Mouse (Mus musculus): ENCODE results near the gene Cr2. TPM values are rescaled to one million over a fixed set of nuclear protein-coding genes. Genes with fewer than 3 reads are reported as not detected.
"Not testable (repeated sequence)": the region's sequence is repeated elsewhere in the genome, so short reads cannot be mapped to it uniquely, and the experiment has no call there.

Gene Cr2
- 0.55 and 0.93 TPM in 2 replicates for polyA plus RNA-seq (2012; rRNA removed)

GRCm38 (mm10) chr1:195175980-195176931 is at the start of gene Cr2:
Cr2 (minus strand) TSS chr1:195176716.
- 12% methylated on average over 20 of the region's 20 CpGs for WGBS
- H3K27me3 ChIP-seq (ENCODE audit: control insufficient read depth, insufficient read depth, low read length), result no peaks in the 10 kb centered on the region
- no peak within 1 kb of the TSS for H3K27ac ChIP-seq (ENCODE audit: control insufficient read depth, insufficient read depth, low read length)
- peak; percentile 86 for DNase-seq
- TF ChIP-seq CTCF (IDR thresholded peaks at IDR 0.05; ENCODE audit: borderline replicate concordance, control insufficient read depth, extremely low read depth, insufficient read depth, low read length, poor library complexity), result peak; percentile 63; the same call in 1 of the 2 replicates
- no peak for TF ChIP-seq POLR2A (IDR thresholded peaks at IDR 0.05; ENCODE audit: control insufficient read depth, extremely low read depth, insufficient read depth, low read length, poor library complexity)
- H3K4me3 ChIP-seq (ENCODE audit: control insufficient read depth, insufficient read depth, low read length), result no peak within 1 kb of the TSS
- H3K36me3 ChIP-seq (ENCODE audit: control insufficient read depth, insufficient read depth, low read length), result no peaks in the 10 kb centered on the region
- peaks cover 4% of the 10 kb centered on the region for H3K4me1 ChIP-seq (replicated peaks; ENCODE audit: control insufficient read depth, insufficient read depth, low read length)

- DNase-seq, result no peak
- TF ChIP-seq POLR2A (IDR thresholded peaks at IDR 0.05; ENCODE audit: control insufficient read depth, extremely low read depth, insufficient read depth, low read length, poor library complexity) (no peak), CTCF (IDR thresholded peaks at IDR 0.05; ENCODE audit: borderline replicate concordance, control insufficient read depth, extremely low read depth, insufficient read depth, low read length, poor library complexity) (no peak)
- WGBS, result 79% methylated on average over 2 of the region's 2 CpGs
Measured at GRCm38 (mm10) chr1:195221781-195222180, 45.3 kb upstream of the Cr2 start.

GRCm38 (mm10) chr1:195212851-195213250 is 36.3 kb upstream of the Cr2 start:
- not testable (repeated sequence) for H3K27me3 ChIP-seq (ENCODE audit: control insufficient read depth, insufficient read depth, low read length); H3K36me3 ChIP-seq (ENCODE audit: control insufficient read depth, insufficient read depth, low read length); H3K4me3 ChIP-seq (ENCODE audit: control insufficient read depth, insufficient read depth, low read length); H3K4me1 ChIP-seq (replicated peaks; ENCODE audit: control insufficient read depth, insufficient read depth, low read length); DNase-seq; H3K27ac ChIP-seq (ENCODE audit: control insufficient read depth, insufficient read depth, low read length)
- WGBS, result 76% methylated on average over 19 of the region's 19 CpGs

More at GRCm38 (mm10) chr1:195221781-195222180, 45.3 kb upstream of the Cr2 start:
- Histone ChIP-seq H3K4me3 (ENCODE audit: control insufficient read depth, insufficient read depth, low read length) (no peak overlapping the region), H3K4me1 (replicated peaks; ENCODE audit: control insufficient read depth, insufficient read depth, low read length) (no peaks in the 10 kb centered on the region), H3K27ac (ENCODE audit: control insufficient read depth, insufficient read depth, low read length) (no peak overlapping the region), H3K27me3 (ENCODE audit: control insufficient read depth, insufficient read depth, low read length) (no peaks in the 10 kb centered on the region), H3K36me3 (ENCODE audit: control insufficient read depth, insufficient read depth, low read length) (no peaks in the 10 kb centered on the region)

- no peaks in the 10 kb centered on the region for H3K36me3 ChIP-seq (ENCODE audit: control insufficient read depth, insufficient read depth, low read length)
- no peaks in the 10 kb centered on the region for H3K4me1 ChIP-seq (replicated peaks; ENCODE audit: control insufficient read depth, insufficient read depth, low read length)
- no peak overlapping the region for H3K4me3 ChIP-seq (ENCODE audit: control insufficient read depth, insufficient read depth, low read length)
- no peak for DNase-seq
- no peak for TF ChIP-seq POLR2A (IDR thresholded peaks at IDR 0.05; ENCODE audit: control insufficient read depth, extremely low read depth, insufficient read depth, low read length, poor library complexity)
- no peak for TF ChIP-seq CTCF (IDR thresholded peaks at IDR 0.05; ENCODE audit: borderline replicate concordance, control insufficient read depth, extremely low read depth, insufficient read depth, low read length, poor library complexity)
- H3K27ac ChIP-seq (ENCODE audit: control insufficient read depth, insufficient read depth, low read length), result no peak overlapping the region
- no peaks in the 10 kb centered on the region for H3K27me3 ChIP-seq (ENCODE audit: control insufficient read depth, insufficient read depth, low read length)
Measured at GRCm38 (mm10) chr1:195184746-195185145, 8.2 kb upstream of the Cr2 start.

GRCm38 (mm10) chr1:195164996-195165755 is 11.3 kb downstream of the Cr2 start:
- Histone ChIP-seq H3K27me3 (ENCODE audit: control insufficient read depth, insufficient read depth, low read length) (no peaks in the 10 kb centered on the region), H3K4me1 (replicated peaks; ENCODE audit: control insufficient read depth, insufficient read depth, low read length) (no peaks in the 10 kb centered on the region), H3K36me3 (ENCODE audit: control insufficient read depth, insufficient read depth, low read length) (no peaks in the 10 kb centered on the region), H3K4me3 (ENCODE audit: control insufficient read depth, insufficient read depth, low read length) (no peak overlapping the region), H3K27ac (ENCODE audit: control insufficient read depth, insufficient read depth, low read length) (no peak overlapping the region)
- no peak for DNase-seq
- 89% methylated on average over 9 of the region's 9 CpGs for WGBS
- TF ChIP-seq CTCF (IDR thresholded peaks at IDR 0.05; ENCODE audit: borderline replicate concordance, control insufficient read depth, extremely low read depth, insufficient read depth, low read length, poor library complexity), result no peak
- no peak for TF ChIP-seq POLR2A (IDR thresholded peaks at IDR 0.05; ENCODE audit: control insufficient read depth, extremely low read depth, insufficient read depth, low read length, poor library complexity)

GRCm38 (mm10) chr1:195132070-195132469 is 44.4 kb downstream of the Cr2 start:
- WGBS, result 43% methylated on average over 3 of the region's 3 CpGs
- no peak for TF ChIP-seq CTCF (IDR thresholded peaks at IDR 0.05; ENCODE audit: borderline replicate concordance, control insufficient read depth, extremely low read depth, insufficient read depth, low read length, poor library complexity)
- no peak for TF ChIP-seq POLR2A (IDR thresholded peaks at IDR 0.05; ENCODE audit: control insufficient read depth, extremely low read depth, insufficient read depth, low read length, poor library complexity)
- no peaks in the 10 kb centered on the region for H3K4me1 ChIP-seq (replicated peaks; ENCODE audit: control insufficient read depth, insufficient read depth, low read length)
- peaks cover 12% of the 10 kb centered on the region for H3K36me3 ChIP-seq (ENCODE audit: control insufficient read depth, insufficient read depth, low read length)
- no peaks in the 10 kb centered on the region for H3K27me3 ChIP-seq (ENCODE audit: control insufficient read depth, insufficient read depth, low read length)
- H3K4me3 ChIP-seq (ENCODE audit: control insufficient read depth, insufficient read depth, low read length), result no peak overlapping the region
- DNase-seq, result peak; percentile 3
- H3K27ac ChIP-seq (ENCODE audit: control insufficient read depth, insufficient read depth, low read length), result no peak overlapping the region
